Mouse (Mus musculus) bone marrow, adult 2 months (tissue): ENCODE results near the gene Col4a2. TPM values are rescaled to one million over a fixed set of nuclear protein-coding genes. Genes with fewer than 3 reads are reported as not detected.
A peak's percentile ranks its signal among the peaks of the same experiment; 100 is the strongest.
"Not testable (repeated sequence)": the region's sequence is repeated elsewhere in the genome, so short reads cannot be mapped to it uniquely, and the experiment has no call there.

ENCODE experiments used
- H3K27ac ChIP-seq: fragments of 200-500 bp; 2 replicates; pipeline ENCODE4 v1.5.1; 2012; ENCODE audit warnings: low read depth, mild to moderate bottlenecking, control low read depth, inconsistent platforms, low read length; ENCODE audit not compliant: control insufficient read depth, poor library complexity, insufficient read depth
- H3K4me1 ChIP-seq: fragments of 200-500 bp; 2 replicates; pipeline ENCODE4 v1.6.1; 2011; ENCODE audit warnings: low read length; ENCODE audit not compliant: control insufficient read depth, insufficient read depth
- H3K4me3 ChIP-seq: fragments of 200-500 bp; replicated peaks from 2 replicates; pipeline ENCODE3; 2011; ENCODE audit warnings: mild to moderate bottlenecking, low read depth, low read length, control low read depth; ENCODE audit not compliant: control insufficient read depth
- CTCF ChIP-seq: fragments of 200-500 bp; IDR thresholded peaks from 2 replicates; pipeline ENCODE4 v1.5.1; 2011; ENCODE audit warnings: low read length, control low read depth; ENCODE audit not compliant: control insufficient read depth, insufficient read depth
- POLR2A ChIP-seq: fragments of 200-500 bp; IDR thresholded peaks from 2 replicates; pipeline ENCODE4 v1.6.1; 2011; ENCODE audit warnings: low read depth, mild to moderate bottlenecking, control low read depth, low read length, borderline replicate concordance; ENCODE audit not compliant: control insufficient read depth
- WGBS: fragments of 180-500 bp; shearing (Covaris S2); methylation state at CpG from one replicate; pipeline ENCODE4 v1.1.7; 2018; 5-methylcytosine and 5-hydroxymethylcytosine counted together
- polyA plus RNA-seq: library from polyadenylated mRNA; stranded (reverse); fragments of >200 nt; gene quantifications from 2 replicates; pipeline ENCODE4 v1.2.4, GENCODE M21; 2011; ENCODE audit warnings: low replicate concordance; ENCODE audit not compliant: missing spikeins, insufficient read depth, insufficient read length

Gene Col4a2
- polyA plus RNA-seq, 1 experiment: 3.9 TPM

- H3K4me1 ChIP-seq: peaks cover 11% of the 10 kb centered on the region; the same call in 1 of the 2 replicates
- TF ChIP-seq CTCF (no peak), POLR2A (no peak)
- no peak overlapping the region for H3K4me3 ChIP-seq
- no peak overlapping the region for H3K27ac ChIP-seq
- WGBS: 80% methylated on average over 4 of the region's 4 CpGs
Observed at GRCm38 (mm10) chr8:11465619-11466018, 153.0 kb downstream of the Col4a2 start.

GRCm38 (mm10) chr8:11466528-11466927 is 153.9 kb downstream of the Col4a2 start:
- H3K27ac ChIP-seq, H3K4me1 ChIP-seq, H3K4me3 ChIP-seq: not testable (repeated sequence)
- 84% methylated on average over 5 of the region's 5 CpGs for WGBS

GRCm38 (mm10) chr8:11469095-11469494 is 156.5 kb downstream of the Col4a2 start:
- TF ChIP-seq POLR2A (no peak), CTCF (peak; percentile 41)

GRCm38 (mm10) chr8:11470694-11471093 is 158.1 kb downstream of the Col4a2 start:
- TF ChIP-seq POLR2A (no peak), CTCF (no peak)
- Histone ChIP-seq H3K27ac (no peak overlapping the region), H3K4me1 (peaks cover 1% of the 10 kb centered on the region; the same call in 1 of the 2 replicates), H3K4me3 (no peak overlapping the region)
- WGBS: 77% methylated on average over 7 of the region's 7 CpGs

More at GRCm38 (mm10) chr8:11469095-11469494, 156.5 kb downstream of the Col4a2 start:
- H3K27ac ChIP-seq: no peak overlapping the region
- H3K4me3 ChIP-seq: no peak overlapping the region
- peaks cover 4% of the 10 kb centered on the region; the same call in 1 of the 2 replicates for H3K4me1 ChIP-seq
- 31% methylated on average over 3 of the region's 3 CpGs for WGBS

- H3K4me1 ChIP-seq: peaks cover 1% of the 10 kb centered on the region; the same call in 1 of the 2 replicates
- no peak overlapping the region for H3K27ac ChIP-seq
- WGBS: 26% methylated on average over 8 of the region's 8 CpGs
- no peak for TF ChIP-seq POLR2A
- TF ChIP-seq CTCF: no peak
- H3K4me3 ChIP-seq: no peak overlapping the region
Observed at GRCm38 (mm10) chr8:11471309-11471708, 158.7 kb downstream of the Col4a2 start.

- H3K4me3 ChIP-seq: no peak overlapping the region
- TF ChIP-seq CTCF (no peak), POLR2A (no peak)
- H3K4me1 ChIP-seq: peaks cover 1% of the 10 kb centered on the region; the same call in 1 of the 2 replicates
- H3K27ac ChIP-seq: no peak overlapping the region
- WGBS: 58% methylated on average over 4 of the region's 4 CpGs
Observed at GRCm38 (mm10) chr8:11473072-11473471, 160.5 kb downstream of the Col4a2 start.

- TF ChIP-seq POLR2A (no peak), CTCF (no peak)
- WGBS: 63% methylated on average over 9 of the region's 10 CpGs
- peak overlapping the region; percentile 62 for H3K27ac ChIP-seq
- peaks cover 1% of the 10 kb centered on the region; the same call in 1 of the 2 replicates for H3K4me1 ChIP-seq
- H3K4me3 ChIP-seq: no peak overlapping the region
Observed at GRCm38 (mm10) chr8:11475397-11475796, 162.8 kb downstream of the Col4a2 start.

- WGBS: 39% methylated on average over 2 of the region's 2 CpGs
- Histone ChIP-seq H3K27ac (no peak overlapping the region; the same call in 1 of the 2 replicates), H3K4me3 (no peak overlapping the region), H3K4me1 (peaks cover 1% of the 10 kb centered on the region; the same call in 1 of the 2 replicates)
- no peak for TF ChIP-seq POLR2A
- TF ChIP-seq CTCF: no peak
Observed at GRCm38 (mm10) chr8:11475876-11476275, 163.3 kb downstream of the Col4a2 start.

- Histone ChIP-seq H3K4me3 (peak overlapping the region; percentile 47), H3K27ac (peak overlapping the region; percentile 77), H3K4me1 (peaks cover 1% of the 10 kb centered on the region; the same call in 1 of the 2 replicates)
- TF ChIP-seq CTCF: no peak
- no peak for TF ChIP-seq POLR2A
- 26% methylated on average over 24 of the region's 24 CpGs for WGBS
Observed at GRCm38 (mm10) chr8:11476338-11477177, 164.0 kb downstream of the Col4a2 start.
